Mouse (Mus musculus) olfactory bulb, adult 2 months (tissue): ENCODE data around the gene Esr2.

Experiments
- CTCF ChIP-seq: fragments of 200-500 bp; IDR thresholded peaks from 2 replicates; pipeline ENCODE4 v1.5.1; 2012; ENCODE audit warnings: low read depth, mild to moderate bottlenecking, low read length, moderate library complexity; ENCODE audit not compliant: insufficient read depth
- POLR2A ChIP-seq: fragments of 200-500 bp; IDR thresholded peaks from 2 replicates; pipeline ENCODE4 v1.6.1; 2012; ENCODE audit warnings: mild to moderate bottlenecking, low read depth, low read length, moderate library complexity; ENCODE audit not compliant: insufficient read depth

DNA sequence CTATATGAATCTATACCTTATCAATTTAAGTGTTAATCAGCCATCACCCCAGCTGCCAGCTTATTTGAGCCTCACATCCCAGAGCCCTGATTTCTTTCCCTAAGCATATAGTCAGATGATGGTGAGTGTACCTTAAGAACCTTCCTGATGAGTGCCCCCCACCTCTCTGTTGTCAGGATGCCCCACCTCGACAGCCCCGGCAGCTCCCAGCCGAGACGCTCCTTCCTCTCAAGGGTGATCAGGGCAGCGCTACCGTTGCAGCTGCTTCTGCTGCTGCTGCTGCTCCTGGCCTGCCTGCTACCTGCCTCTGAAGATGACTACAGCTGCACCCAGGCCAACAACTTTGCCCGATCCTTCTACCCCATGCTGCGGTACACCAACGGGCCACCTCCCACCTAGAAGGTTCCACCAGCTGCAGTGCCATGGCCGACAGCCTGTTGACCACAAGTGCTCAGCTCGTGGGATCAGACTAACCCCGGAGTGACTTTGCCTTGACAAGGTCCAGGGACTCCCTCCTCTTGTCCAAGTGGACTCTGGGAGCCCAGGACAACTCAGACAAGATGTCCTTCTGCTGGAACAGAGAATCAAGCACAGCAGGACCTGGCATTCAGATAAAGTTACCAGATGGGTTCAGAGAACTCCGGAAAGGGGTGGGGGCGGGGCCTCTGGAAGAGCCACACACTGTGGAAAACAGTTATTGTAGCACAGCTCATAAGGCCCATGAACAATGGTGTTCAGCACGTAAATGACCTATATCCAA is 67.2 kb downstream of the Esr2 start:
- no peak for TF ChIP-seq POLR2A
- TF ChIP-seq CTCF = no peak
